Mouse (Mus musculus) embryonic facial prominence, embryonic 14.5 days (tissue): ENCODE results near the gene Cdc14a. TPM values are rescaled to one million over a fixed set of nuclear protein-coding genes. Genes with fewer than 3 reads are reported as not detected.

Source experiments
- ATAC-seq: fragments of 200-750 bp; cut with Nextera tagmentation; 2 replicates; pipeline ENCODE4 v1.8.0; 2017; ENCODE audit warnings: low read depth, moderate number of reproducible peaks, moderate TSS enrichment
- DNase-seq: peaks from one replicate; pipeline ENCODE4 v3.0.0-alpha.2; 2015; ENCODE audit warnings: low spot score
- H3K27ac ChIP-seq: fragments of 300-500 bp; sonication (generic); replicated peaks from 2 replicates; pipeline ENCODE4 v1.5.1; 2014; ENCODE audit warnings: low read depth, mild to moderate bottlenecking, low read length, moderate library complexity
- H3K27me3 ChIP-seq: fragments of 300-500 bp; sonication (generic); replicated peaks from 2 replicates; pipeline ENCODE4 v1.6.1; 2014; ENCODE audit warnings: low read length; ENCODE audit not compliant: control insufficient read depth, insufficient read depth
- H3K36me3 ChIP-seq: fragments of 300-500 bp; sonication (generic); 2 replicates; pipeline ENCODE4 v1.6.1; 2014; ENCODE audit warnings: low read length, mixed read lengths; ENCODE audit not compliant: control insufficient read depth, insufficient read depth
- H3K4me1 ChIP-seq: fragments of 300-500 bp; sonication (generic); 2 replicates; pipeline ENCODE4 v1.6.1; 2014; ENCODE audit warnings: antibody characterized with exemption, low read length; ENCODE audit not compliant: control insufficient read depth, insufficient read depth
- H3K4me2 ChIP-seq: fragments of 300-500 bp; sonication (generic); 2 replicates; pipeline ENCODE4 v1.6.1; 2014; ENCODE audit warnings: low read depth, mild to moderate bottlenecking, low read length, moderate library complexity, mixed read lengths
- H3K4me3 ChIP-seq: fragments of 300-500 bp; sonication (generic); 2 replicates; pipeline ENCODE4 v1.5.1; 2014; ENCODE audit warnings: low read depth, mild to moderate bottlenecking, low read length
- H3K9ac ChIP-seq: fragments of 300-500 bp; sonication (generic); 2 replicates; pipeline ENCODE4 v1.6.1; 2014; ENCODE audit warnings: low read depth, mild to moderate bottlenecking, low read length, moderate library complexity, mixed read lengths
- H3K9me3 ChIP-seq: fragments of 300-500 bp; sonication (generic); 2 replicates; pipeline ENCODE4 v1.6.1; 2016; ENCODE audit warnings: low read length; ENCODE audit not compliant: control insufficient read depth
- WGBS: fragments of 180-500 bp; shearing (Covaris S2); extraction: QIAGEN DNeasy Blood & Tissue Kit; methylation state at CpG from one replicate; pipeline ENCODE4 v1.1.7; 2014; 5-methylcytosine and 5-hydroxymethylcytosine counted together
- polyA plus RNA-seq: library from polyadenylated mRNA; unstranded; fragments of >200 nt; fragmentation: Nextera tagmentation; extraction: Ambion mirVana; gene quantifications from 2 replicates; pipeline ENCODE4 v1.2.1, GENCODE M21; 2014

The Cdc14a gene
- polyA plus RNA-seq, 1 experiment from 2014 or later: 7.7 TPM

DNA sequence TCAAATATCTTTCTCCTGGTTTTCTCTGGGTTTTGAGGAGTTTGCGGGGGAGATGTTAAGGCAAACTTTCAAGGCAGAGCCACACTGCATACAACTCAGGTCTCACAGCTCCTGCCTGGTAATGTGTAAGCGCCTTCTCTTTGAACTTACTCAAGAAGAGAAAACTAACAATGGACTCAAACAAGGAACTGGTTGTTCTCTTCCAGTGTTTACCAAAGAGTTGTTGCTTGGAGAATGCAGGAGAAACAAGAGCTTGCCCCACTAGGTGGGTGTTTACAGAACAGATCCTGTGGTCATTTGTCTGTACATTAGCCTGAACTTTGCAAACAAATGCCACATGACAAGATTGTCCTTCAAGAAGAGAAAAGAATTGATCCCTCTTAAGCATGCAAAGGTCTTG is 48.4 kb downstream of the Cdc14a start:
- H3K4me3 ChIP-seq: no peak overlapping the region
- H3K9ac ChIP-seq: no peak overlapping the region
- H3K4me2 ChIP-seq: no peak overlapping the region
- no peak for ATAC-seq
- no peak overlapping the region for H3K27ac ChIP-seq
- no peaks in the 10 kb centered on the region for H3K9me3 ChIP-seq
- no peaks in the 10 kb centered on the region for H3K36me3 ChIP-seq
- H3K27me3 ChIP-seq: no peaks in the 10 kb centered on the region
- H3K4me1 ChIP-seq: no peaks in the 10 kb centered on the region
- 73% methylated on average over 2 of the region's 2 CpGs for WGBS
- no peak for DNase-seq

DNA sequence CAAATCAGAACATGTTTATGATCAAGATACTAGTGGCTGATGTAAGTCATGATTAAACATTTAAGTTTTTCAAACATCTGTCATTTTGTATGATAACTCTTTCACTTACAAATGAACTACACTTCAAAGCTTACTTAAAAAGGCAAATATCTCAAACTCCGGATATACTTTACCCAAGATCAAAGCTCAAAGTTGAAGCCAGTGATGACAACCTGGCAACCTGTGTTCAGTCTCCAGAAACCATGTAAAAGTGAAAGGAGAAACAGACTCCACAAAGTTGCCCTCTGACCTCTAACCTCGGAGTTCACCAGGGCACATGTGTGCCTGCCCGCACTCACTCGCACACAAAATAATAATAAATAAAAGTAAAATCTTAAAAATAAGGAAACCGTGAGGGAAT is 49.3 kb downstream of the Cdc14a start:
- H3K27ac ChIP-seq: no peak overlapping the region
- WGBS: 57% methylated on average over 5 of the region's 5 CpGs
- H3K9ac ChIP-seq: no peak overlapping the region
- no peak overlapping the region for H3K4me3 ChIP-seq
- H3K36me3 ChIP-seq: no peaks in the 10 kb centered on the region
- no peaks in the 10 kb centered on the region for H3K4me1 ChIP-seq
- no peaks in the 10 kb centered on the region for H3K27me3 ChIP-seq
- H3K4me2 ChIP-seq: no peak overlapping the region
- no peaks in the 10 kb centered on the region for H3K9me3 ChIP-seq
- DNase-seq: no peak
- no peak for ATAC-seq

GRCm38 (mm10) chr3:116373196-116373595 is 50.6 kb downstream of the Cdc14a start:
- DNase-seq: no peak
- WGBS: 75% methylated on average over 6 of the region's 6 CpGs
- no peak for ATAC-seq

DNA sequence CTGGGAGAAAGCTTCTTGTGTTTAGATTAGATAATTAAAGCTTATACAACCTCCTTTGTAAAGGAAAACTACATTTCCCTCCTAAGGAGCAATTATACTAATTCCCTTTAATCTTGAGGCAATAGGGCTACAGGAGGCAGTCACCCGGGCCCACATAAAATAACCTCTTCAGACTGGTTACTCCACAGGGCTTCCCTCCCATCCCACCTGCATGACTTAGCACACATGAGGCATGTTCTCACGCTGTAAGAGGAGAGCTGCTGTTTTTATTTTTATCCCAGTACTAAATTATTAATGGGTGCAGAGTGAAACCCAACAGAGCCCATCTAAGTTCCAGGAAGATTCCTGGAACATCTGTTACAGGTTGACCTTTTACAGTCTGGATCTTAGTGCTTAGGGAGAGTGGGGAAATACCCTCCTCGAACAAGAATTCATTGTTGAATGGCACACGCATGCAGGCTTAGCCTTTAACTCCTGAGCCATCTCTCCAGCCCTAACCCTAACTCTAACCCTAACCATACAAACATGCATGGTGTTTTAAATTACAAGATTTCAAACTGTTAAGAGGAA is 54.9 kb downstream of the Cdc14a start:
- Histone ChIP-seq H3K4me3 (no peak overlapping the region), H3K9me3 (no peaks in the 10 kb centered on the region), H3K4me2 (no peak overlapping the region), H3K27me3 (no peaks in the 10 kb centered on the region), H3K27ac (no peak overlapping the region), H3K4me1 (no peaks in the 10 kb centered on the region), H3K9ac (no peak overlapping the region), H3K36me3 (no peaks in the 10 kb centered on the region)
- no peak for DNase-seq
- ATAC-seq: peak; percentile 44; the same call in 1 of the 2 replicates
- 22% methylated on average over 4 of the region's 4 CpGs for WGBS

More at GRCm38 (mm10) chr3:116373196-116373595, 50.6 kb downstream of the Cdc14a start:
- Histone ChIP-seq H3K9ac (no peak overlapping the region), H3K36me3 (no peaks in the 10 kb centered on the region), H3K4me3 (no peak overlapping the region), H3K4me1 (no peaks in the 10 kb centered on the region), H3K4me2 (no peak overlapping the region), H3K9me3 (no peaks in the 10 kb centered on the region), H3K27me3 (no peaks in the 10 kb centered on the region), H3K27ac (no peak overlapping the region)

GRCm38 (mm10) chr3:116366125-116366524 is 57.7 kb downstream of the Cdc14a start:
- H3K4me1 ChIP-seq: no peaks in the 10 kb centered on the region
- 73% methylated on average over 2 of the region's 2 CpGs for WGBS
- ATAC-seq: no peak
- H3K9ac ChIP-seq: no peak overlapping the region
- no peak overlapping the region for H3K4me3 ChIP-seq
- DNase-seq: no peak
- H3K36me3 ChIP-seq: no peaks in the 10 kb centered on the region
- H3K27me3 ChIP-seq: no peaks in the 10 kb centered on the region
- H3K9me3 ChIP-seq: no peaks in the 10 kb centered on the region
- H3K27ac ChIP-seq: no peak overlapping the region
- no peak overlapping the region for H3K4me2 ChIP-seq

DNA sequence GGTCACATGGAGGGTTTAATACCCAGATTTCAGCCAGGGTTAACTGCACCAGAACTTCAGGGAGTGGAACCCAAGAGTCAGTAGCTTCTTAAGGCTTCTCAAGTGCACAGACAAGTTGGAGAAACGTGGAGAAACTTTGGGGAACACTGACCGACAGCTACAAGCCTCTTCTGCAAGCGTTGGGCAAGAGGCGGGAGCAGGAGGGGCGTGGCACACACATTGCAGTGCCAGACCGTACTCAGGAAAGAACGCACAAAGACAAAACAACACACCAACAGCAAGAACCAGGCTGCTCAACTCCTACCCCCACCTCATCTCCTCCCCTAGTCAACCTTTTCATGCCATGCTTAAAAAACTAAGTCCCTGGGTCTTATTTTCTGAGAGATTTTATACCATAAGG is 61.9 kb downstream of the Cdc14a start:
- Histone ChIP-seq H3K27me3 (no peaks in the 10 kb centered on the region), H3K4me3 (no peak overlapping the region), H3K36me3 (0 out of 2 replicates have a peak, but pooled peaks cover 3% of the 10 kb centered on the region), H3K9me3 (no peaks in the 10 kb centered on the region), H3K9ac (no peak overlapping the region), H3K27ac (no peak overlapping the region), H3K4me2 (no peak overlapping the region), H3K4me1 (no peaks in the 10 kb centered on the region)
- 77% methylated on average over 7 of the region's 7 CpGs for WGBS
- DNase-seq (no peak), ATAC-seq (no peak)

- H3K4me1 ChIP-seq: no peaks in the 10 kb centered on the region
- WGBS: 77% methylated on average over 5 of the region's 5 CpGs
- H3K27me3 ChIP-seq: no peaks in the 10 kb centered on the region
- H3K36me3 ChIP-seq: 0 out of 2 replicates have a peak, but pooled peaks cover 3% of the 10 kb centered on the region
- H3K9ac ChIP-seq: no peak overlapping the region
- ATAC-seq: no peak
- no peak overlapping the region for H3K4me3 ChIP-seq
- H3K27ac ChIP-seq: no peak overlapping the region
- H3K9me3 ChIP-seq: no peaks in the 10 kb centered on the region
- DNase-seq: no peak
- no peak overlapping the region for H3K4me2 ChIP-seq
These were observed 62.7 kb downstream of the Cdc14a start for GRCm38 (mm10) chr3:116361101-116361500.

DNA sequence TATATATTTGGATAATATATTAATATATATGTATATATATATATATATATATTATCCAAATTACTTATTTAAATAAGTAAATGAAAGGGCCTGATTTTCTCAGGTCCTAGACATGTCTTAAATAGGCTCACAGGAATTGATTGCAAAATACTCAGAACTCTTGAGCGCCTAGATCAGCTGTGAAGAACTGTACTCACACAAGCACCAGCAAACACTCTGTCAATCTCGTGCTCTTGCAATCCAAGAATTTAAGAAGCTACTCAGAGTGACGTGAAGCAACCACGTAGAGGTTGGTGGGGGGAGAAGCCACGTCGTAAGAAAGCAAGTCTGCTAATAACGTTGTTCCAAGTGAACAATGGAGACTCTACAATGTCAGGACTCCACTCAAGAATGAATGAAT is 66.0 kb downstream of the Cdc14a start:
- DNase-seq (no peak), ATAC-seq (no peak)
- no peaks in the 10 kb centered on the region for H3K9me3 ChIP-seq
- no peak overlapping the region for H3K27ac ChIP-seq
- 84% methylated on average over 7 of the region's 7 CpGs for WGBS
- no peaks in the 10 kb centered on the region for H3K27me3 ChIP-seq
- H3K36me3 ChIP-seq: 0 out of 2 replicates have a peak, but pooled peaks cover 6% of the 10 kb centered on the region
- H3K4me1 ChIP-seq: no peaks in the 10 kb centered on the region
- no peak overlapping the region for H3K9ac ChIP-seq
- no peak overlapping the region for H3K4me2 ChIP-seq
- H3K4me3 ChIP-seq: no peak overlapping the region

- WGBS: 75% methylated on average over 4 of the region's 4 CpGs
- H3K27ac ChIP-seq: no peak overlapping the region
These were observed 66.7 kb downstream of the Cdc14a start for GRCm38 (mm10) chr3:116357180-116357579.

More at GRCm38 (mm10) chr3:116357180-116357579, 66.7 kb downstream of the Cdc14a start:
- Histone ChIP-seq H3K9ac (no peak overlapping the region), H3K9me3 (no peaks in the 10 kb centered on the region), H3K4me3 (no peak overlapping the region), H3K4me1 (no peaks in the 10 kb centered on the region), H3K4me2 (no peak overlapping the region), H3K36me3 (0 out of 2 replicates have a peak, but pooled peaks cover 6% of the 10 kb centered on the region), H3K27me3 (no peaks in the 10 kb centered on the region)
- no peak for ATAC-seq
- no peak for DNase-seq
